Mouse (Mus musculus): ENCODE measurements around the gene Aqp1. TPM values are rescaled to one million over a fixed set of nuclear protein-coding genes. Genes with fewer than 3 reads are reported as not detected.

Gene Aqp1
- 0.11 TPM for polyA plus RNA-seq (2017; shearing (Covaris generic))

GRCm38 (mm10) chr6:55335989-55336514 lies at the start of gene Aqp1:
Gene Aqp1, plus strand, starts transcription at chr6:55336432.

GRCm38 (mm10) chr6:55376076-55376475 lies 39.8 kb downstream of the Aqp1 start, which contains the start of gene Ghrhr:
Gene Ghrhr, plus strand, starts transcription at chr6:55376295.

Other genes starting within 250 kb of the Aqp1 start
- 0.11 TPM for gene Crhr2, start 203.4 kb upstream of the Aqp1 start, polyA plus RNA-seq (2017; shearing (Covaris generic))
- gene Inmt, start 161.4 kb upstream of the Aqp1 start, polyA plus RNA-seq (2017; shearing (Covaris generic)): not detected
- gene Mindy4, start 133.0 kb upstream of the Aqp1 start, polyA plus RNA-seq (2017; shearing (Covaris generic)): 0.12 TPM
- gene Ghrhr, start 39.9 kb downstream of the Aqp1 start, polyA plus RNA-seq (2017; shearing (Covaris generic)): not detected
- not detected for gene Adcyap1r1, start 115.5 kb downstream of the Aqp1 start, polyA plus RNA-seq (2017; shearing (Covaris generic))